Mouse (Mus musculus): ENCODE measurements around the gene Gm10972. TPM values are rescaled to one million over a fixed set of nuclear protein-coding genes. Genes with fewer than 3 reads are reported as not detected.
"Not testable (repeated sequence)": the region's sequence is repeated elsewhere in the genome, so short reads cannot be mapped to it uniquely, and the experiment has no call there.

Gm10972 gene
- total RNA-seq (2021), result not detected
- long read RNA-seq, experiment 1, result 0 reads
- long read RNA-seq, experiment 2, result 0 reads

GRCm38 (mm10) chr3:94642495-94643162 lies at the start of gene Gm10972:
Gene Gm10972 (plus strand): TSS chr3:94643112.
- not testable (repeated sequence) for DNase-seq (ENCODE audit: low spot score in 2 of 2)

DNA sequence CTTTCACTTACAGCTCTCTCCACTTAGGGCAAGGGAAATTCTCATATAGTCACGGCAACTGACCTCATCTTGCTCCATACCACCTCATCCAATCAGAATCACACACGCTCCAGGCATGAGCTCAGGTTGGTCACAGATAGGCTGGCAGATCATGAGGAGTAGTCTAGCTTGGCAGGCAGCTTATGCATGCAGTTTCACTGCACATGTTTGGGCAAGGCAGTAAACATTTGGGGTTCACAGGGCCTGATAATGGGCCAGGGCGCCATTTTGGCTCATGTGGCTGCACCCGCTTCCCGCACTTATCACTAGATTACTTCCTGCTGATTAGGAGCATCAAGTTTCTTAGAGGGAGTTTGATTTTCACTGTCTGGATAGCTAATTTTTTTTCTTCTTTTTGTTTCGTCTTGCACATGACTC lies 47.0 kb upstream of the Gm10972 start:
- DNase-seq (ENCODE audit: low spot score in 2 of 2), result no peak

GRCm38 (mm10) chr3:94597224-94597779 lies 45.6 kb upstream of the Gm10972 start:
- DNase-seq (ENCODE audit: low spot score in 2 of 2), result no peak

- peak in 1 of 2 experiments; percentile 31 for DNase-seq (ENCODE audit: low spot score in 2 of 2)
Observed at GRCm38 (mm10) chr3:94601959-94602358, 41.0 kb upstream of the Gm10972 start.

GRCm38 (mm10) chr3:94609621-94610020 lies 33.3 kb upstream of the Gm10972 start:
- no peak for DNase-seq (ENCODE audit: low spot score in 2 of 2)

- DNase-seq (ENCODE audit: low spot score in 2 of 2), result peak in 1 of 2 experiments; percentile 35
Observed at GRCm38 (mm10) chr3:94610581-94610980, 32.3 kb upstream of the Gm10972 start.

DNA sequence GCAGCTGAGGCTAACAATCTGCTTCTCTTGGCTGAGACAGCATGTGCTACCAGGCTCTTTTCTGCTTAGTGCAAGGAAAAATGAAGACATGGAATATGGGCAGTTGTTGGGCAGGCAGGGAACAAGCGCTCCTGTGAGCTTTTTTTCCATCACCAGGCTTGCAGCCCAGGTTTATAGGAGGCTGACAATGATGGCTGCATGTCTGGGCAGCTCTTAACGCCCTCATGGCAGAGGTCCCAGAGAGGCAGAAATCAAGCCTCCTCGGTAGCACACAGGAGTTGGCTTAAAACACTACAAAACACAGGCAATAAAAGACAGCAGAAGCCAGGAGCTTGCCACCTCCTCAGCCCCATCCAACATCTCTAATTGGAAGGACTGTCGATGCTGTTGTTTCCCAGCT lies 31.6 kb upstream of the Gm10972 start:
- peak in 1 of 2 experiments; percentile 29 for DNase-seq (ENCODE audit: low spot score in 2 of 2)

DNA sequence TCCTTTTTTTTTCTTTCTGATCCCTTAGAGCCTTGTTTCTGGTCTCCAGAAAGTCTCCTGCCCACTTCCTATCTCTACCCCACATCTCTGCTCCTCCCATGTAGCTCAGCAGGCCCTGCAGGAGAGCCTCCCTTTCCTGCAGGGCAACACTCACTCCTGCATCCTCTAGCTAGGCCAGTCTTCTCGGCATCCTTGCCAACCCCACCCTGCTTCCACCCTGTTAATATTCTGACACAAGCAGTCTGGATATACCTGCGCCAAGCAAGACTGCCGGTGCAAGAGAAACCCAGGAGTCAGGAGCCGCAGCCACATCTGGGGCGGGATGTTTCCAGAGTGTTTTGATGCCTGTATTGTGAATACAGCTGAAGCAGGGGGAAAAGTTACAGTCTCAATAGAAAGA lies 31.1 kb upstream of the Gm10972 start:
- no peak for DNase-seq (ENCODE audit: low spot score in 2 of 2)

- DNase-seq (ENCODE audit: low spot score in 2 of 2), result no peak
Observed at GRCm38 (mm10) chr3:94612274-94612673, 30.6 kb upstream of the Gm10972 start.

DNA sequence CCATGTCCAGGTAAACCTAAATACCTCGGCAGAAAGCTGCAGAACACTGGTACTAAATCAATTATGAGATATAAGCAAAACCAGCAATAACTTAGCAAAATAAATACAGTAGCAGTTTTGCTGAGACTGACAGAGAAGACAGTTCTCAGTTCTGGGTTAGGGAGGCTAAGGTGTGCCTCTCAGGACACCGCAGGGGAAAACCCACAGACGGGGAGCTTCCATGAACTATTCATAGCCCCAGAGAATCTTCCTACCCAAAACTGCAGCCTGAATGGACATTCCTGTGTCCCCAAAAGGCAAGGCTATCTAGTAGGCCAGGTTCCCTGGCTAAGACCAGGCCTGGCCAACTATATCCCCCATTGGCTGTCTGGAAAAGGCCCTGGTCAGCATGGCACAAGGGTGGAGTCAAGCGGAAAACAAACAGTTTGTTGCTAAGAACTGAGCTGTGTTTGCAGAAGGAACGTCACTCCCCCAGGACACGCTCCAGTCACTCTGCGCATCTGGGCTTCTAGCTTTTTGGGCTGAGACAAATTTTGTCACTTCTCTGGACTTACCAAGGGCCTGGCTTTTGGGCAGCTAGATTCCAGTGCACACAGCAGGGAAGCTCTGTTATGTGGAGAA lies 29.5 kb upstream of the Gm10972 start:
- DNase-seq (ENCODE audit: low spot score in 2 of 2), result no peak

- peak in 1 of 2 experiments; percentile 23 for DNase-seq (ENCODE audit: low spot score in 2 of 2)
Observed at GRCm38 (mm10) chr3:94616717-94617116, 26.2 kb upstream of the Gm10972 start.

GRCm38 (mm10) chr3:94621740-94622507 lies 21.0 kb upstream of the Gm10972 start:
- DNase-seq (ENCODE audit: low spot score in 2 of 2), result no peak

- DNase-seq (ENCODE audit: low spot score in 2 of 2), result no peak
Observed at GRCm38 (mm10) chr3:94622550-94622949, 20.4 kb upstream of the Gm10972 start.

DNA sequence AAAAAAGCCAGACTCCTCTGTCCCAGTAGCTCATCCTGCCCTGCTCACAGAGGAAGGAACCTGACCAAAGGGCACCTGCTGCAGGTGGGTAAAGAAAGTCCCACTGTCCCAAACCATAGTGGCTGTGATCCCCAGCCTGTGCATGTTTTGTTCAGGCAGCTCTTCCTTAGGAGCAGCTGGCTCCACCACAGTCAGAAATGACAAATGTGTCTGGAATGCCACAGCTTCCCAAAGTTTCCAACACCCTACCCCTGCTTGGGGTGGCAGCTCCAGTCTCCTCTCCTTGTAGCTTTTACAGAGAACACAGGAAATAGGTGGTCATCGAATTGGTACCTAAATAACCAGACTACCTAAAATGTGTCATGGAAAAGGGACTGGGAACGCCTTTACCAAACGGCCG lies 18.6 kb upstream of the Gm10972 start:
- no peak for DNase-seq (ENCODE audit: low spot score in 2 of 2)

GRCm38 (mm10) chr3:94628712-94629111 lies 14.2 kb upstream of the Gm10972 start:
- no peak for DNase-seq (ENCODE audit: low spot score in 2 of 2)

- no peak for DNase-seq (ENCODE audit: low spot score in 2 of 2)
Observed at GRCm38 (mm10) chr3:94629876-94630275, 13.0 kb upstream of the Gm10972 start.

GRCm38 (mm10) chr3:94648755-94649590 lies 6.1 kb downstream of the Gm10972 start:
- no peak for DNase-seq (ENCODE audit: low spot score in 2 of 2)

DNA sequence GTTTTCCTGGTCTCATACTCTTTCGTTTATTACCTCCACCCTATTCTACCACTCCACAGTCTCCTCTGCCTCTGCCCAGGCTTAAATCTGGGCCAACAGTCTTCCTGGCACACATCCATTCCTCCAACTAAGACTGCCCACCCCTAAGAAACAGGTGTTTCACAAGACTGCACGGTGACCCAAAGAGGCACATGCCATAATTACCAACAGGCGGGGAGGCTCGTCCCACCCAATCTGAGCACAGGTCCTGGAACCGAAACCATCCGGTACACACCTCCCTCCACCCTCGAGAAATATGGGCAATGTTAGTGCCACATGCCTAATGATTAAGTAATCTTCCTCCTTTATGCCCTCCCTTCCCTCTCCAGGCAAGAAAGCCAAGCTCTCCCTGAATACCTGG lies 7.5 kb downstream of the Gm10972 start:
- DNase-seq (ENCODE audit: low spot score in 2 of 2), result no peak

DNA sequence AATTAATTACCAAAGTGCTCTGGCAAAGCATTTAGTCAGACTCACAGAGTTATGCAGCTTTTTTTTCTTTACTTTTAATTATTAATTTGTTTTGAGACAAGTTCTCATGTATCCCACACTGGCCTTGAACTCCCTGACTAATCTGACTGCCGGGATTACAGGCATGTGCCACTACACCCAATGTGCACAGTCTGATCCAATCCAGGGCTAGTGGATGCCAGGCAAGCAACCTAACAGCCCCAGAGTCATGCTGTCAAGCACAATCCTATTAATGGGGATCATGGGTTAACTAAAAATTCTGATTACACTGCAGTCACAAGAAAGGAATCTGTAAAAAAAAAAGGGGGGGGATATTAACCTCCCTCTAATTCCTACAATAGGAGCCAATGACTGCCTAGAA lies 11.1 kb downstream of the Gm10972 start:
- not testable (repeated sequence) for DNase-seq (ENCODE audit: low spot score in 2 of 2)

DNA sequence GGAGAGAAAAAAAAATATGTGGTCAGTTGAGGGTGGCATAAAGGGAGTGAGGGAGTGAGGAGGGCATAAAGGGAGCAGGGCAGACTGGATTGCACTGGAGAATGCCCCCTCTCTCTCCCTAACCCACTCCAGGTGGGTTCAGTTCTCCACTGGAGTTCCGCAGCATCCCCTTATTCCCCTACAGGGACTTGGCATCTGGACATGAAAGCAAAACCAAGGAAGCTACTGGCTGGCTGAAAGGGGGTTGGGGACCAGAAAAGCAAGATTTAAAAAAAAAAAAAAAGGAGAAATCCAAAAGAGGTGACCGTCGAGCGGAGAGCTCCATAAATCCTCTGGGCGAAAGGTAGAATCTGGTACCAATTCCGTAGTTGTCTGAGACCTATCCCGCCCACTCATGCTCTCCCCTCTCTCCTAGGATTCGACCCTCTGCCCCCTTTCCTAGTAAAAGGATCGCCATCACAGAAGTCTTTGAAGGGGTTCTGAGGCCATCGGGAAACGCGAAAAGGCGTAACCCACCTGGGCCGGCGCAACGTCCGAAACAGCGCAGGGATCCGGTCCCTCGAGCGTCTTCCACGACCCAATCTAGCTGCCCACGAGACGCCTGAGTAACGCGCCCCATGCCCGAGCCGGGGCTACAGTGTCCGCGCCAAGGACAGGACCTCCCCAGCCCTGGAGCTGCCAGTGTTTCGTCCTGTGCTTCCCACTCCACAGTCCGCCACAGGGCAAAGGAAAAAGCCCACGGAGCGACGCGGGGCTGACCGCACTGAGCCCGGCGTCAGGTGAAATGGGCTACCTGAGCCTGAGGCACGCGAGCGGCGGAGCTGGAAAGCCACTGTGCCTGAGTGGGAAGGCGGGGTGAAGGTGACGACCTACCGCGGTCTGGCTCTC lies 15.2 kb downstream of the Gm10972 start:
- DNase-seq (ENCODE audit: low spot score in 2 of 2), result not testable (repeated sequence)
